Mouse (Mus musculus) hindbrain, embryonic 15.5 days (tissue): ENCODE data around the gene Cops3. TPM values are rescaled to one million over a fixed set of nuclear protein-coding genes. Genes with fewer than 3 reads are reported as not detected.

Experiments used
- ATAC-seq: fragments of 200-750 bp; cut with Nextera tagmentation; 2 replicates; pipeline ENCODE4 v1.8.0; 2017; ENCODE audit warnings: low read depth, moderate number of reproducible peaks, moderate TSS enrichment; ENCODE audit not compliant: low FRiP score
- H3K27ac ChIP-seq: fragments of 300-500 bp; sonication (generic); replicated peaks from 2 replicates; pipeline ENCODE4 v1.5.1; 2015; ENCODE audit warnings: mild to moderate bottlenecking, inconsistent platforms
- H3K27me3 ChIP-seq: fragments of 300-500 bp; sonication (generic); 2 replicates; pipeline ENCODE4 v1.6.1; 2015; ENCODE audit warnings: control low read depth, inconsistent platforms
- H3K36me3 ChIP-seq: fragments of 300-500 bp; sonication (generic); 2 replicates; pipeline ENCODE4 v1.6.1; 2015; ENCODE audit warnings: control low read depth, inconsistent platforms
- H3K4me1 ChIP-seq: fragments of 300-500 bp; sonication (generic); replicated peaks from 2 replicates; pipeline ENCODE4 v1.6.1; 2015; ENCODE audit warnings: control low read depth, inconsistent platforms
- H3K4me2 ChIP-seq: fragments of 300-500 bp; sonication (generic); 2 replicates; pipeline ENCODE4 v1.6.1; 2015; ENCODE audit warnings: moderate library complexity, mild to moderate bottlenecking, inconsistent platforms
- H3K4me3 ChIP-seq: fragments of 300-500 bp; sonication (generic); 2 replicates; pipeline ENCODE4 v1.5.1; 2015; ENCODE audit warnings: mild to moderate bottlenecking, inconsistent platforms
- H3K9ac ChIP-seq: fragments of 300-500 bp; sonication (generic); 2 replicates; pipeline ENCODE4 v1.6.1; 2015; ENCODE audit warnings: inconsistent platforms
- H3K9me3 ChIP-seq: fragments of 300-500 bp; sonication (generic); 2 replicates; pipeline ENCODE4 v1.6.1; 2016; ENCODE audit warnings: control low read depth, inconsistent platforms
- WGBS: fragments of 180-500 bp; shearing (Covaris S2); methylation state at CpG from one replicate; pipeline ENCODE4 v1.1.7; 2015; 5-methylcytosine and 5-hydroxymethylcytosine counted together
- polyA plus RNA-seq: library from polyadenylated mRNA; unstranded; fragments of >200 nt; fragmentation: Nextera tagmentation; extraction: Ambion mirVana; gene quantifications from 2 replicates; pipeline ENCODE4 v1.2.1, GENCODE M21; 2015

Gene Cops3
- polyA plus RNA-seq: 183 and 185 TPM in 2 replicates

DNA sequence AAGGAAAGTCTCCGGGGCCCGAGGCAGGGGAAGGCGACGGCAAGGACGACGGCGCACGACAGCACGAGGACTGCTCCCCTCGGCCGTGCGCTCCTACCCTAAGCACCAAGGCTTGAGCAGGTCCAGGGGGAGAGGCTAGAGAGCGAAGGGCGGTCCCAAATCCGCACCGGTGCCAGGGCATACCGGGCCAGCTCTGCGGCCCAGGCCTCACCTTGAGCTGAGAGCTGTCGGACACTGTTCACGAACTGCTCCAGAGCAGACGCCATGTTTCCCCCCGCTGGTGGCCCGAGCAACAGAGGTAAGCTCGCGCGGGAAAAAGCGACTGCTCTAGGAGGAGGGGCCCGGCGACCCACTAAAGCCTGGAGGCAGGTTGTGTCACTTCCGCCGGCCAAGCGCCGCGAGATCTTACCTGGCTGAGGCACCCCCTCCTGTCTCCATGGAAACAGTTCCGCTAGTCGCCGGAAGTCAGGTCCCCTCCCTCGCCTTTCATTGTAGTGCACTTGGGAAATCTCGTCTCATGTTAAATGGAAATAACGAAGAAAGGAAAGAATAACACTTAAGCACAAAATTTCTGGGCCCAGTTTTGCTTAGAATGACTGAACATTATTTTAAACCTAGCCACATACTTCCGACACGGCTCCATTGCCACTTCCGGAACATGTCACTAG is at the start of gene Cops3:
Cops3 (minus strand) TSS at position 380 of the 668 bp plus-strand sequence.
- H3K27me3 ChIP-seq: no peaks in the 10 kb centered on the region
- WGBS: under 1% methylated on average over 43 of the region's 43 CpGs
- peak within 1 kb of the TSS; percentile 100 for H3K27ac ChIP-seq
- no peaks in the 10 kb centered on the region for H3K9me3 ChIP-seq
- H3K4me2 ChIP-seq: peak within 1 kb of the TSS; percentile 63
- ATAC-seq: peak; percentile 98
- peaks cover 13% of the 10 kb centered on the region for H3K36me3 ChIP-seq
- peaks cover 23% of the 10 kb centered on the region for H3K4me1 ChIP-seq
- peak within 1 kb of the TSS; percentile 98 for H3K9ac ChIP-seq
- peak within 1 kb of the TSS; percentile 100 for H3K4me3 ChIP-seq

DNA sequence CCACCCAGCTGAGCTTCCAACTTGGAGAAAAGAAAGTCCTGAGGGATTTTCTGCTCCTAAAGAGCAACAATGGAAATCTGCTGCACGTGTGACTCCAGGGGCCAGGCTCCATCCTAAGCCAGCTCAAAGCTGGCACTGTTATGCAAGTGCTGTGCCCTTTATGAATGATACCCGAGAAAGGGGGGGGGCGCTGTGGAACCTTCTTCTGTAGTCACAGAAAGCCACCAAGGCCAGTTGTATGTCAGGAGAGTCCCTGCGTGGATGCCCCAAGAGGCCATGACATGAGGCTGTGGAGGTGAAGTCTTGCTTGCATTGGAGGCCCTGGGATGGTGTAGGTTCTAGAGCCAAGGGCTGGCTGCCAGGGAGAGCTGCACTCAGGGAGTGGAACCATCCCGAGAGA is 48.5 kb upstream of the Cops3 start:
- Histone ChIP-seq H3K27me3 (no peaks in the 10 kb centered on the region), H3K27ac (no peak overlapping the region), H3K4me2 (no peak overlapping the region), H3K4me3 (no peak overlapping the region), H3K9me3 (no peaks in the 10 kb centered on the region), H3K36me3 (no peaks in the 10 kb centered on the region), H3K9ac (no peak overlapping the region), H3K4me1 (peaks cover 12% of the 10 kb centered on the region)
- WGBS: 80% methylated on average over 5 of the region's 5 CpGs
- ATAC-seq: no peak

DNA sequence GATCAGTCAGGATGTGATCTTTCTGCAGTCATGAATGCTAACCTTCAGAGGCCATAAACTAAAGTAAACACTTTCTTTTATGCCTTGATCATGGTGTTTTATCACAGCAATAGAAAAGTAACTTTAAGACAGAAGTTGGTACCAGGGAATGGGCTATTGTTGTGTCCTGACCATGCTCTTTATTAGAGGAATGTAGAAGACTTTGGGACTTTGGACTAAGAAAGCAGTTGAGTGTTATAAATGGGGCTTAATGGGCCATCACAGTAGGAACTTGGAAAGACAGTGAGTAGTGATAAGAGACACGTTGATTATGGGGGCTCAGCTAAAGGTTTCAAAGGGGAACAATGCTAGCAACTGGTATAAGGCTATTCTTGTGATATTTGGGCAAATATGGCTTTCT is 47.3 kb upstream of the Cops3 start:
- Histone ChIP-seq H3K4me3 (no peak overlapping the region), H3K4me1 (peaks cover 6% of the 10 kb centered on the region), H3K27me3 (no peaks in the 10 kb centered on the region), H3K36me3 (no peaks in the 10 kb centered on the region), H3K9ac (no peak overlapping the region), H3K4me2 (no peak overlapping the region), H3K9me3 (no peaks in the 10 kb centered on the region), H3K27ac (no peak overlapping the region)
- no peak for ATAC-seq
- 83% methylated on average over 1 of the region's 1 CpGs for WGBS

DNA sequence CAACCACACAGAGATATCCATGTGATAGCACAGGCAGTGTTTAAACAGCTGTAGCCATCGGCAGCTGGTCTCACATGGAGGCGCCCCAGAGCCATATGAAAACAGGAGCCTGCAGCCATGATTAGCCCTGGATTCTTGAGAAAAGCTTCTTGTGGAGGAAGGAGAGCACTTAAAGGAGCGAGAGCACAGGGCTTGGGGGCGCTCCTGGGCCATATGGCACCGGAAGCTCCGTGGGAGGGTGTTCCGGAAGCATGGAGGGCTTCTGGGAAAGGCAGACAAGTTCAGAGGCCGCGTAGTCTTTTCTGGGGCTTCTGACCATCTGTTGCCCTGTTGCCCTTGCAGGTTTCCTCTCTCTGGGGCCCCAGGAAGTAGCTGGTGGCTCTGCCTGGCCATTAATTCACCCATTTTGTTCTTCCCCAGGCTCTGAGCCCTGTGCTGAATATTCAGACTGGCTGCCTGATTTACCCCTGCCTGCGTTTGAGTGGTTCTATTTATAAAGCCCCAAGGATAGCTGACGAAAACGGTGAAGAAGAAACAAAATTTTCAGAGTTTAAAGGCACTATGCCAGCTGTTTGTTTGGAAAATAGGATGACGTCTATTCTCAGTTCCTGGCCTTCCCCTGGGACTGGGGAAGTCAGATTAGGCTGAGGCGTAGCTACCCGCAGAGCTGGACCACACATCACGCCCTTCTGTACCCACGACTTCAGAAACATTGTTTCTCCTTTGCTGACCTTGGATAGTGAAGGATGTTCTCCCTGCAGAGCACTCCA is 45.8 kb upstream of the Cops3 start:
- H3K27me3 ChIP-seq: no peaks in the 10 kb centered on the region
- no peak for ATAC-seq
- H3K36me3 ChIP-seq: no peaks in the 10 kb centered on the region
- H3K9me3 ChIP-seq: no peaks in the 10 kb centered on the region
- H3K4me1 ChIP-seq: no peaks in the 10 kb centered on the region; the same call in 1 of the 2 replicates
- H3K4me3 ChIP-seq: no peak overlapping the region
- WGBS: 63% methylated on average over 17 of the region's 17 CpGs
- no peak overlapping the region for H3K4me2 ChIP-seq
- peak overlapping the region; percentile 17 for H3K27ac ChIP-seq
- H3K9ac ChIP-seq: no peak overlapping the region

DNA sequence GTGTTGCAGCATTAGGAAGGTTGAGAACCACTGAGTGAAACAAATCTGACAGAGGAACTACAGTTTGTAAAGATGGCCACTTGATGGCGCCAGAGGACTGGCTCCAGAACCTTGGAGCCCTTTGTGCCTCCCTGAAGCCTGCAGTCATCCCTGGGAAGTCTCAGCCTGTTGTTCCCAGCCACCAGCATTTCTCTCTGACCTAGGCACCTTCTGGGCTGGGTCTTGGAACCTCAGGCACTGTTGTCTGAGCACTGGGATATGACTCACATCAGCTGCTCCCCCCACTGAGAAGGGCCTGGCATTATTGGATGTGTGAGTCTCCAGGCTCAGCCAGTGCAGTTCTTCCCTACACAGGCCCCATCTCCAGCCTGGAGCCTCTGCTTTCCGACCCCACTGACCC is 40.4 kb upstream of the Cops3 start:
- no peaks in the 10 kb centered on the region for H3K9me3 ChIP-seq
- H3K9ac ChIP-seq: no peak overlapping the region
- no peak overlapping the region for H3K27ac ChIP-seq
- H3K27me3 ChIP-seq: no peaks in the 10 kb centered on the region
- H3K4me2 ChIP-seq: no peak overlapping the region
- ATAC-seq: peak; percentile 85
- H3K36me3 ChIP-seq: peaks cover 17% of the 10 kb centered on the region
- 24% methylated on average over 2 of the region's 2 CpGs for WGBS
- H3K4me3 ChIP-seq: no peak overlapping the region
- peaks cover 3% of the 10 kb centered on the region for H3K4me1 ChIP-seq

- Histone ChIP-seq H3K9ac (no peak overlapping the region), H3K27ac (no peak overlapping the region), H3K36me3 (peaks cover 17% of the 10 kb centered on the region), H3K27me3 (no peaks in the 10 kb centered on the region), H3K4me3 (no peak overlapping the region), H3K4me2 (no peak overlapping the region), H3K4me1 (no peaks in the 10 kb centered on the region), H3K9me3 (no peaks in the 10 kb centered on the region)
- no peak for ATAC-seq
- 83% methylated on average over 8 of the region's 8 CpGs for WGBS
Measured at GRCm38 (mm10) chr11:59872124-59872523, 32.5 kb upstream of the Cops3 start.

DNA sequence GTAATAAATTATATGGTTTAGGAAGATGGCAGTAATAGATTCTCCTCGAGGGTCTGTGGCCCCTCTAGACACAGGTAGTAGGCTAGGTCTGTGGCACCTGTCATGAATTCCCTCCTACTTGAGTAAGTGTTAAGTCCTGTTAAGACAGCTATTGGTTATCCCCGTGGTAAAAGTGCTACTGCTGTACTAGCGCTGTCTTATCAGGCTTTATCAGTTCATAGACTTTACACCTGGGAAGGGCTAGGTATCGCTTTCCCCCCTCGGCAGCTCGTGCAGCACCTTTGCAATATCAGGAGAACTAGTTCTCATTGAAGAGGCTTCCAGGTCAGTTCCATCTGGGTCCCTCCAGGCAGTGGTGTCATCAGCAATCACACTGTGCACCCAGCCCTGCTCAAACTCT is 24.7 kb upstream of the Cops3 start:
- 94% methylated on average over 6 of the region's 6 CpGs for WGBS
- no peaks in the 10 kb centered on the region for H3K36me3 ChIP-seq
- H3K27ac ChIP-seq: no peak overlapping the region
- no peaks in the 10 kb centered on the region for H3K4me1 ChIP-seq
- no peak overlapping the region for H3K4me2 ChIP-seq
- no peak overlapping the region for H3K9ac ChIP-seq
- H3K9me3 ChIP-seq: no peaks in the 10 kb centered on the region
- H3K27me3 ChIP-seq: no peaks in the 10 kb centered on the region
- no peak overlapping the region for H3K4me3 ChIP-seq
- no peak for ATAC-seq

- no peak for ATAC-seq
Measured at GRCm38 (mm10) chr11:59860467-59860866, 20.8 kb upstream of the Cops3 start.

GRCm38 (mm10) chr11:59852865-59853264 is 13.2 kb upstream of the Cops3 start:
- Histone ChIP-seq H3K27me3 (no peaks in the 10 kb centered on the region), H3K4me3 (no peak overlapping the region), H3K36me3 (no peaks in the 10 kb centered on the region; the same call in 1 of the 2 replicates), H3K4me2 (no peak overlapping the region), H3K4me1 (peaks cover 17% of the 10 kb centered on the region), H3K9me3 (no peaks in the 10 kb centered on the region), H3K27ac (no peak overlapping the region), H3K9ac (no peak overlapping the region)
- 79% methylated on average over 3 of the region's 3 CpGs for WGBS
- no peak for ATAC-seq

More at GRCm38 (mm10) chr11:59860467-59860866, 20.8 kb upstream of the Cops3 start:
- no peak overlapping the region for H3K4me3 ChIP-seq
- 86% methylated on average over 11 of the region's 11 CpGs for whole genome bisulfite sequencing
- no peak overlapping the region for H3K4me2 ChIP-seq
- no peaks in the 10 kb centered on the region for H3K9me3 ChIP-seq
- H3K4me1 ChIP-seq: no peaks in the 10 kb centered on the region
- no peaks in the 10 kb centered on the region for H3K27me3 ChIP-seq
- no peak overlapping the region for H3K9ac ChIP-seq
- H3K27ac ChIP-seq: no peak overlapping the region
- H3K36me3 ChIP-seq: no peaks in the 10 kb centered on the region; the same call in 1 of the 2 replicates

GRCm38 (mm10) chr11:59847891-59848884 is 8.6 kb upstream of the Cops3 start:
- no peaks in the 10 kb centered on the region for H3K36me3 ChIP-seq
- peaks cover 21% of the 10 kb centered on the region for H3K4me1 ChIP-seq
- peak overlapping the region; percentile 65 for H3K4me2 ChIP-seq
- peak overlapping the region; percentile 78 for H3K9ac ChIP-seq
- no peaks in the 10 kb centered on the region for H3K9me3 ChIP-seq
- H3K27ac ChIP-seq: peak overlapping the region; percentile 90
- WGBS: under 1% methylated on average over 60 of the region's 69 CpGs
- no peaks in the 10 kb centered on the region for H3K27me3 ChIP-seq
- H3K4me3 ChIP-seq: peak overlapping the region; percentile 74
- peak; percentile 91 for ATAC-seq

DNA sequence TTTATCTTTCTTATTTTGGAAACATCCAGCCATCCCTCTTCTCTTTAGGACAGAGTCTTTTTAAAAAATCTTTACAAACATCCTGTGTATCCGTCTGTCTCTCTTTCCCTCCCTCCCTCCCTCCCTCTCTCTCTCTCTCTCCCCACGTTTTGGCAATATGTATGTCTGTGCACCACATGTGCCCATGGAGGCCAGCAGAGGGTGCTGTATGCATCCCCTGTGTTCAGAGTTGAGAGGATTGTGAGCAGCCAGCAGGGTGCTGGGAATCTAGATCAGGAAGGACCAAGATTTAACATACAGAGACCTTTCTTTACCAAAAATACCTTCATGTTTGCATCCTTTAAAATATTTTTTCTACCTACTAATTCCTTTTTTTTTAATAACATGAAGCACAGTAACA is 7.5 kb upstream of the Cops3 start:
- no peaks in the 10 kb centered on the region for H3K9me3 ChIP-seq
- peaks cover 21% of the 10 kb centered on the region for H3K4me1 ChIP-seq
- ATAC-seq: no peak
- H3K27ac ChIP-seq: no peak overlapping the region
- no peaks in the 10 kb centered on the region for H3K27me3 ChIP-seq
- H3K36me3 ChIP-seq: no peaks in the 10 kb centered on the region
- peak overlapping the region; percentile 65 for H3K4me2 ChIP-seq
- H3K9ac ChIP-seq: no peak overlapping the region
- peak overlapping the region; percentile 74 for H3K4me3 ChIP-seq
- 16% methylated on average over 2 of the region's 2 CpGs for WGBS
